Mouse (Mus musculus) cerebellum, adult 2 months (tissue): ENCODE measurements around the gene Rps6ka3.

Experiments
- CTCF ChIP-seq: fragments of 200-500 bp; IDR thresholded peaks from 2 replicates; pipeline ENCODE4 v1.5.1; 2011; ENCODE audit warnings: low read depth, mild to moderate bottlenecking, control low read depth, low read length, moderate library complexity, borderline replicate concordance; ENCODE audit not compliant: insufficient read depth
- POLR2A ChIP-seq: fragments of 200-500 bp; IDR thresholded peaks from 2 replicates; pipeline ENCODE4 v1.6.1; 2011; ENCODE audit warnings: low read length, control low read depth, borderline replicate concordance; ENCODE audit not compliant: insufficient read depth

DNA sequence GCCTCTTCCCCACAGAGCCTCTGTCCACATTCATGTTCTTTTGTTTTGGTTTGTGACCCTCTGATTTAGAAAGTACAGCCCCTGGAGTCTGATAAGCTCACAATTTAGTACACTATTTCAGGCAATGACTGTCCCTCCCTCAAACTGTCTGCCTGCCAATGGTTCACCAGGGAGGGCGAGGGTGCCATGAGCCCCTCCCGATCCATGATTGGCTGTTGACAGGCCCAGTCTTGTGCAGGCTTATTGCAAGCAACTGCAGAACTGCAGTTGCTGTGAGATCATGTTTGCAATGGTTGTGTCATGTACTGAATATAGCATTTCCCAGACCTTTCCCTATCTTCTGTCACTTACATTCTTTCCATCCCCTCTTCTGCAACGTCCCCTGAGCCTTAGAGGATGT lies 12.4 kb downstream of the Rps6ka3 start:
- TF ChIP-seq CTCF (no peak), POLR2A (no peak)
